Mouse (Mus musculus): ENCODE results near the gene Cactin.

- TF ChIP-seq CTCF (IDR thresholded peaks at IDR 0.05; ENCODE audit: borderline replicate concordance, insufficient read depth, low read length) (no peak), POLR2A (IDR thresholded peaks at IDR 0.05; ENCODE audit: low read depth, low read length) (no peak)
These were observed 533 bp downstream of the Cactin start for GRCm38 (mm10) chr10:81321436-81321835.

Data from embryonic fibroblast, embryonic 13.5 days (primary cell).